Mouse (Mus musculus): ENCODE data around the gene Asna1. TPM values are rescaled to one million over a fixed set of nuclear protein-coding genes. Genes with fewer than 3 reads are reported as not detected.

Asna1 gene
- polyA plus RNA-seq, 1 experiment from 2014 or later = 108 TPM

DNA sequence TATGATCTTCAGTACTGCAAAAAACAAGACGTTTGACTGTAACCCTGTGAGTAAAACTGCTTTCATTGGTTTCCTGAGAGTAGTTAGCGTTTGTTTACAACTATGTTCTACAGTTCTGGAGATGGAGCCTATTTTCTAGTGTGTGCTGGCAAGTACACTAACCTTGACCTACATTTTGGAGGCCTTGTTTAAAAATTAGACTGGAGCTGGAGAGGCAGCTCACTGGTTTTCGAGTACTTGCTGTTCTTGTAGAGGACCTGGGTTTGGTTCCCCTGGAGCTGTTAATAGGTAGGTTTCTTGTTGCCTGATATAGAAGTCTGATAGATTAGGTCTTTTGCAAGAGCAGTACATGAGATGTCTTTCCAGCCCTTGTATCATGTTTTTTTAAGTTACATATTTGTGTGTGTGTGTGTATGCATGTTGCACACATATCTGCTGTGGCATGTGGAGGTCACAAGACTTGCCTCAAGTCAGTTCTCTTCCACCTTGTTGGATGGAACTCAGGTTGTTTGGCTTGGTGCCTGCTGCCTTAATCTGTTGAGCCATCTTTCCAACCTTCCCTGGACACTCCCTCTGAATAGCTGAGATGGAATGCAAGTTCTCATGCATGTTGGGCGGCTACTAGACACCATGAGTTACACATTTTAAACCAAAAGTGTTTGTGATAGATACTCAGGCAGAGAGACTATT lies 7.7 kb upstream of the Asna1 start:
- no peaks in the 10 kb centered on the region for H3K27me3 ChIP-seq (replicated peaks)
- H3K4me3 ChIP-seq (replicated peaks) = no peak overlapping the region
- H3K9ac ChIP-seq = no peak overlapping the region
- no peak for ATAC-seq (ENCODE audit: insufficient read depth, low FRiP score, low read depth)
- WGBS = 76% methylated on average over 4 of the region's 4 CpGs
- peaks cover 24% of the 10 kb centered on the region for H3K4me1 ChIP-seq
- H3K27ac ChIP-seq = no peak overlapping the region
- H3K4me2 ChIP-seq = no peak overlapping the region
- no peaks in the 10 kb centered on the region for H3K9me3 ChIP-seq
- peaks cover 37% of the 10 kb centered on the region for H3K36me3 ChIP-seq

DNA sequence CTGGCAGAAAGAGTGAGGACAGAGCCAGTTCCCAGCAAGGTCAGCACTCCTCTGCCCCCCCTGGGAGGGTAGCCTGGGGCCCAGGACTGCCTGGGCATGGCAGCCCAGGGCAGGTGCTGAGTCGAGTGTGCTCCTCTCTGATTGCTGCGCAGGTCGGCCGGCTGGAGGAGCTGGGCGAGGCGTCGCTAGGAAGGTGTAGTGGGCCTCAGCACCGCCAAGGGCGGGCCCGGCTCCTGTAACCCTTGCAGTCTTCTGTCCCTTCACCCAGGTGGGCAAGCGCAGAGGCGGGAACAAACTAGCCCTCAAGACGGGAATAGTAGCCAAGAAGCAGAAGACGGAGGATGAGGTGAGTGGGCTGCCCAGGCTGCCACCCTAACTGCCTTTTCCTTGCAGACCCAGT lies 4.2 kb upstream of the Asna1 start:
- H3K27ac ChIP-seq = no peak overlapping the region
- H3K9me3 ChIP-seq = no peaks in the 10 kb centered on the region
- 81% methylated on average over 14 of the region's 14 CpGs for WGBS
- H3K4me2 ChIP-seq = peak overlapping the region; percentile 50
- H3K27me3 ChIP-seq (replicated peaks) = no peaks in the 10 kb centered on the region
- H3K9ac ChIP-seq = 0 out of 2 replicates have a peak overlapping the region, but pooled peaks have one; percentile 4
- peaks cover 37% of the 10 kb centered on the region for H3K36me3 ChIP-seq
- ATAC-seq (ENCODE audit: insufficient read depth, low FRiP score, low read depth) = no peak
- no peak overlapping the region for H3K4me3 ChIP-seq (replicated peaks)
- peaks cover 28% of the 10 kb centered on the region for H3K4me1 ChIP-seq

DNA sequence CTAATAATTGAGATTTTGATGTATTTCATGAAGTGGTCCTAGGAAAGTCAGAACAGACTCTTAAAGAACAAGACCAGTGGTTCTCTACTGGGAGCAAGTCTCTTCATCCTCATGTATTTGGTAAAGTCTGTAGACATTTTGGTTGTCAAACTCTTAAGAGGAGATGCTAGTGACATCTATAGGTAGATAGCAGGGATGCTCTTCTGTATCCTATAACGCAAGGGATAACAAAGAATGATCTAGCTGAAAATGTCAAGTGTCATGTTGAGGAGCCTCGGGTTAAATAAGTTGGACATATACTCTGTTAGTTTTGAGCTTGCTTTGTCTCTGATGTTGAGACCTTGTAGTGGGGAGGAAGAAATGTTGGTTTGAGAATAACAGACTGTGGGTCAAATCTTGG lies 2.8 kb upstream of the Asna1 start:
- Histone ChIP-seq H3K36me3 (peaks cover 41% of the 10 kb centered on the region), H3K4me2 (peak overlapping the region; percentile 50), H3K27me3 (replicated peaks) (no peaks in the 10 kb centered on the region), H3K4me1 (peaks cover 33% of the 10 kb centered on the region), H3K9me3 (no peaks in the 10 kb centered on the region), H3K4me3 (replicated peaks) (peak overlapping the region; percentile 90), H3K9ac (peak overlapping the region; percentile 100; the same call in 1 of the 2 replicates), H3K27ac (no peak overlapping the region)
- ATAC-seq (ENCODE audit: insufficient read depth, low FRiP score, low read depth) = no peak
- 12% methylated on average over 2 of the region's 2 CpGs for WGBS

- H3K36me3 ChIP-seq = peaks cover 40% of the 10 kb centered on the region
- H3K4me1 ChIP-seq = peaks cover 33% of the 10 kb centered on the region
- H3K4me2 ChIP-seq = peak overlapping the region; percentile 50
- H3K4me3 ChIP-seq (replicated peaks) = peak overlapping the region; percentile 90
- H3K9me3 ChIP-seq = no peaks in the 10 kb centered on the region
- no peak for ATAC-seq (ENCODE audit: insufficient read depth, low FRiP score, low read depth)
- 0% methylated on average over 13 of the region's 13 CpGs for WGBS
- H3K27me3 ChIP-seq (replicated peaks) = no peaks in the 10 kb centered on the region
- H3K27ac ChIP-seq = peak overlapping the region; percentile 88
- H3K9ac ChIP-seq = peak overlapping the region; percentile 100
Measured at GRCm38 (mm10) chr8:85027516-85027855, 2.4 kb upstream of the Asna1 start.

DNA sequence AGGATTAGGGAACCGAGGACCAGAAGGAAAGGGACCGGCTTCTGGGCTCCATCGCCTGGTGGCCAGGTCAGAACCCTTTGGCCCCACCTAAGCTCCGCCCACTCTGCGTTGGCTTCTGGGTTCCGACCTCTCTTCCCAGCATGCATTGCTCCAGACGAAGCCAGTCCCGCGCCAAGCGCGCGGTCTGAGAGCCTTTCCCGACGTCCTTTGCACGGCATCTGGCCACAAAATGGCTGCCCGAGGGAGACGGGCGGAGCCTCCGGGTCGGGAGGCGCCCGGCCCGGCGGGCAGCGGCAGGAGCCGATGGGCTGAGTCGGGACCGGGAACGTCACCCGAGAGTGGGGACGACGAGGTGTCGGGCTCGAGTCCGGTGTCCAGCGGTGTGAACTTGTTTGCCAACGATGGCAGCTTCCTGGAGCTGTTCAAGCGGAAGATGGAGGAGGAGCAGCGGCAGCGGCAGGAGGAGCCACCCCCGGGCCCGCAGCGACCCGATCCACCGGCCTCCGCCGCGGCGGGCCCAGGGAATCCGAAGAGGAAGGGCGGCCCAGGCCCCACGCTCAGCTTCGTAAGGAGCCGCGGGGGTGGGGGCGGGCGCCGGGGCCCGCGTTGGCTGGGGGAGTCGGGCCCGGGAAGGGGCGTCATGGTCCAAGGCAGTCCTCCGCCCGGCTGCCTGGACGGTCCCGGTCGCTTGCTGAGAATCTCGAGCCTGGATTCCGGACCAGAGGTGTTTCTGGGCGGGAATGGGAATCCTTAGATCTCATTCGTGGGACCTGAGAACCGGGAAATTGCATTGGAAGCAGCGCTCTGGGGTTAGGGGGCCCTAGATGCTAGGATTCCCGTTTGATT lies 1.8 kb upstream of the Asna1 start, which contains the start of gene Trir:
Gene Trir, plus strand, starts transcription at position 154 of the 846 bp plus-strand sequence.
- peaks cover 39% of the 10 kb centered on the region for H3K36me3 ChIP-seq
- no peaks in the 10 kb centered on the region for H3K27me3 ChIP-seq (replicated peaks)
- peak within 1 kb of the TSS; percentile 100 for H3K9ac ChIP-seq
- H3K4me2 ChIP-seq = peak within 1 kb of the TSS; percentile 90
- no peaks in the 10 kb centered on the region for H3K9me3 ChIP-seq
- peak within 1 kb of the TSS; percentile 88 for H3K27ac ChIP-seq
- peak within 1 kb of the TSS; percentile 90 for H3K4me3 ChIP-seq (replicated peaks)
- WGBS = under 1% methylated on average over 72 of the region's 75 CpGs
- peaks cover 33% of the 10 kb centered on the region for H3K4me1 ChIP-seq
- peak; percentile 82 for ATAC-seq (ENCODE audit: insufficient read depth, low FRiP score, low read depth)

GRCm38 (mm10) chr8:85023846-85024245 lies 1.2 kb downstream of the Asna1 start:
- H3K4me3 ChIP-seq (replicated peaks) = peak overlapping the region; percentile 90
- H3K27me3 ChIP-seq (replicated peaks) = no peaks in the 10 kb centered on the region
- peaks cover 41% of the 10 kb centered on the region for H3K36me3 ChIP-seq
- no peak overlapping the region for H3K27ac ChIP-seq
- 87% methylated on average over 3 of the region's 3 CpGs for WGBS
- H3K9me3 ChIP-seq = no peaks in the 10 kb centered on the region
- no peak for ATAC-seq (ENCODE audit: insufficient read depth, low FRiP score, low read depth)
- peaks cover 28% of the 10 kb centered on the region for H3K4me1 ChIP-seq
- peak overlapping the region; percentile 90 for H3K4me2 ChIP-seq
- H3K9ac ChIP-seq = no peak overlapping the region

DNA sequence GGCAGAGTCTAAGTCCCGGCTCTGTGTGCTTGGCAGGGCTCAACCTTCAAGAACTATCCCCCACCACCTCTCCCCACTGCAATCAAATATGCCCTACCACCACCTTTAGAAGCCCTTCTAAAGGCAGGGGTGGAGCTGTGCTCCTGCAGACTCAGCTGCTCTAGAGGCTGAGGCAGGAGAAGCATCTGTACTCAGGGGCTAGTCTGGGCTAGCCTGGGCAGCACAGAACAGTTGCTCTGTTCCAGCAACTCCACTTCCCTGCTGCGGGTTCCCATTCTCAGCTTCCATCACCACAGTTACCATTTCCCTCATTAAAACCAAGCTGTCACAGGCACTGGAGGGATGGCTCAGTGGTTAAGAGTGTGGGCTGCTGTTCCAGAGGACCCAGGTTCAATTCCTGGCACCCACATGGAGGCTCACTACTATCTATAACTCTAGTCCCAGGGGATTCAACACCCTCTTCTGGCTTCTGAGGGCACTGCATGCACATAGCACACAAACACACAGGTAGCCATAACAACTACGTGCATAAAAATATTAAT lies 3.5 kb downstream of the Asna1 start:
- no peak for ATAC-seq (ENCODE audit: insufficient read depth, low FRiP score, low read depth)
- Histone ChIP-seq H3K27me3 (replicated peaks) (no peaks in the 10 kb centered on the region), H3K27ac (no peak overlapping the region), H3K9me3 (no peaks in the 10 kb centered on the region), H3K4me3 (replicated peaks) (no peak overlapping the region), H3K4me2 (no peak overlapping the region), H3K9ac (no peak overlapping the region), H3K4me1 (peaks cover 18% of the 10 kb centered on the region), H3K36me3 (peaks cover 52% of the 10 kb centered on the region)
- 89% methylated on average over 3 of the region's 3 CpGs for WGBS

- WGBS = 53% methylated on average over 5 of the region's 5 CpGs
- Histone ChIP-seq H3K36me3 (peaks cover 41% of the 10 kb centered on the region), H3K27me3 (replicated peaks) (peaks cover 19% of the 10 kb centered on the region), H3K4me2 (no peak overlapping the region), H3K4me3 (replicated peaks) (no peak overlapping the region), H3K4me1 (peaks cover 4% of the 10 kb centered on the region; the same call in 1 of the 2 replicates), H3K9ac (no peak overlapping the region), H3K27ac (peak overlapping the region; percentile 63), H3K9me3 (no peaks in the 10 kb centered on the region)
- ATAC-seq (ENCODE audit: insufficient read depth, low FRiP score, low read depth) = no peak
Measured at GRCm38 (mm10) chr8:85017209-85017608, 7.9 kb downstream of the Asna1 start.

- no peak overlapping the region for H3K4me3 ChIP-seq (replicated peaks)
- WGBS = 60% methylated on average over 10 of the region's 10 CpGs
Measured at GRCm38 (mm10) chr8:85016724-85017123, 8.4 kb downstream of the Asna1 start.

DNA sequence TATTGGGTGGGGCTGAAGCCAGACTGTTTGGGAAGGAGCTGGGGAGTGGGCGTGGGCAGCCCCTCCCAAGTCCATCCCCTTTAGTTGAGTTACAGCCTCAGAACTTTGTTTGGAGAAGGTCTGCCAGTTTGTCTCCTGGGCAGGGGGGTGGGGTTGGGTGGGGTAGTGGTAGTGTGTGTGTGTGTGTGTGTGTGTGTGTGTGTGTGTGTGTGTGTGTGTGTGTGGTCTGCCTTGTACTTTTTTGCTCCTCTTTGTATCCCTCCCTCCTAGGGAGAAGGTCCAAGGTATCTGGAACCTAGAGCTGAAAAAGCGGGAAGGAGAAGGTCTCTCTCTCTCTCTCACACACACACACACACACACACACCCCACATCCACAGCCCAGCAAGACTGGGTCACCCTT lies 10.7 kb downstream of the Asna1 start, which contains the start of gene Best2:
Gene Best2, minus strand, starts transcription at position 101 of the 400 bp plus-strand sequence.
- Histone ChIP-seq H3K27ac (no peak within 1 kb of the TSS), H3K36me3 (peaks cover 16% of the 10 kb centered on the region), H3K27me3 (replicated peaks) (peaks cover 36% of the 10 kb centered on the region), H3K9ac (0 out of 2 replicates have a peak within 1 kb of the TSS, but pooled peaks have one; percentile 14), H3K4me2 (peak within 1 kb of the TSS; percentile 68), H3K9me3 (no peaks in the 10 kb centered on the region), H3K4me3 (replicated peaks) (peak within 1 kb of the TSS; percentile 33; the same call in 1 of the 2 replicates), H3K4me1 (peaks cover 4% of the 10 kb centered on the region; the same call in 1 of the 2 replicates)
- 38% methylated on average over 2 of the region's 2 CpGs for WGBS
- no peak for ATAC-seq (ENCODE audit: insufficient read depth, low FRiP score, low read depth)

More at GRCm38 (mm10) chr8:85016724-85017123, 8.4 kb downstream of the Asna1 start:
- H3K36me3 ChIP-seq = peaks cover 38% of the 10 kb centered on the region
- ATAC-seq (ENCODE audit: insufficient read depth, low FRiP score, low read depth) = no peak
- H3K27ac ChIP-seq = peak overlapping the region; percentile 63
- no peak overlapping the region for H3K9ac ChIP-seq
- peaks cover 21% of the 10 kb centered on the region for H3K27me3 ChIP-seq (replicated peaks)
- H3K4me2 ChIP-seq = no peak overlapping the region
- peaks cover 4% of the 10 kb centered on the region; the same call in 1 of the 2 replicates for H3K4me1 ChIP-seq
- H3K9me3 ChIP-seq = no peaks in the 10 kb centered on the region

GRCm38 (mm10) chr8:85013230-85013840 lies 11.7 kb downstream of the Asna1 start:
- peak overlapping the region; percentile 33; the same call in 1 of the 2 replicates for H3K4me3 ChIP-seq (replicated peaks)
- H3K4me2 ChIP-seq = peak overlapping the region; percentile 68
- no peaks in the 10 kb centered on the region for H3K9me3 ChIP-seq
- peaks cover 6% of the 10 kb centered on the region; the same call in 1 of the 2 replicates for H3K36me3 ChIP-seq
- ATAC-seq (ENCODE audit: insufficient read depth, low FRiP score, low read depth) = peak; percentile 65
- H3K27me3 ChIP-seq (replicated peaks) = peaks cover 37% of the 10 kb centered on the region
- H3K27ac ChIP-seq = no peak overlapping the region
- peaks cover 4% of the 10 kb centered on the region; the same call in 1 of the 2 replicates for H3K4me1 ChIP-seq
- H3K9ac ChIP-seq = 0 out of 2 replicates have a peak overlapping the region, but pooled peaks have one; percentile 14
- WGBS = 3% methylated on average over 26 of the region's 26 CpGs

Data from stomach, embryonic 15.5 days (tissue).